Mouse (Mus musculus): Measurements from ENCODE around the gene Gm10382. TPM values are rescaled to one million over a fixed set of nuclear protein-coding genes. Genes with fewer than 3 reads are reported as not detected.

Gene Gm10382
- 1 to 10 TPM in 1 of 2 experiments, under 1 TPM in 1; 0.68 to 1.1 TPM for polyA plus RNA-seq (2017; shearing (Covaris generic))

- peak; percentile 57 for ATAC-seq
These were observed at the start of gene Gm10382 for GRCm38 (mm10) chr5:125389131-125389578. TSS of gene Gm10382 (plus strand) at chr5:125389322.

GRCm38 (mm10) chr5:125339851-125340531 lies 49.1 kb upstream of the Gm10382 start:
- no peak for ATAC-seq

DNA sequence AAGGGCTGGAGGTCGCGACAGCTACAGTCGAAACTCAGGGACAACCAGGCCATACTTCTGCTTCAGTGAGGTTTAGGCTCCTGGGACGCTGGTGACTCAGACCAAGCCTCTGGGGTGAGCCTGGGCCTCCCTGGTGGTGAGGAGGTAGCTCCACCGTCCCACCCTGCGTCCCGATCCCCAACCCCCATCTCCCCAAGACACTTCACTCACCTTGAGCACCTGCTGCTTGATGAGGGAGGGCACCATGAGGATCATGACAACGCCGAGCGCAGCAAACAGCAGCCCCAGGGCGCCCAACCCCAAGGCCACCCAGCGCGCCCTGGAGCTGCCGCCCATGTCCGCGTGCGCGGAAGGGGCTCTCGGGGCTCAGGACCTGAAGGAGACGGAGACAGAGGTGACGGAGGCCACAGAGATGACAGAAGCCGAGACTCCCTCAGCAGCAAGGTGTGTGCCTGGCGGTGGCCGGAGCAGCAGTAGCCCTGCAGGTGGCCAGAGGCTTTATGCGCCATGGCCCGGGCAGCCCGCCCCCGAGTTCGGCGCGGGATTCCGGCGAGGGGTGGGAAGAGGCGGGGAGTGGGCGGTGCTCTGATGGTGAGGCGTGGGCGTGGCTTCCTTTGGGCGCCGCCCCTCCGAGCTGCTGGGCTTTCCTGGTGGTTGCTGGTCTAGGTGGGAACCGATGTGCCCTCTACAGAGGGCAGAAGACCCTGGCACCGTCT lies 48.4 kb upstream of the Gm10382 start, which contains the start of gene Scarb1:
Gene Scarb1 (minus strand): TSS at position 548 of the 716 bp plus-strand sequence.
- peak; percentile 70 for ATAC-seq

GRCm38 (mm10) chr5:125341459-125342090 lies 47.5 kb upstream of the Gm10382 start:
- no peak for ATAC-seq

- no peak for ATAC-seq
These were observed 44.8 kb upstream of the Gm10382 start for GRCm38 (mm10) chr5:125344296-125344695.

DNA sequence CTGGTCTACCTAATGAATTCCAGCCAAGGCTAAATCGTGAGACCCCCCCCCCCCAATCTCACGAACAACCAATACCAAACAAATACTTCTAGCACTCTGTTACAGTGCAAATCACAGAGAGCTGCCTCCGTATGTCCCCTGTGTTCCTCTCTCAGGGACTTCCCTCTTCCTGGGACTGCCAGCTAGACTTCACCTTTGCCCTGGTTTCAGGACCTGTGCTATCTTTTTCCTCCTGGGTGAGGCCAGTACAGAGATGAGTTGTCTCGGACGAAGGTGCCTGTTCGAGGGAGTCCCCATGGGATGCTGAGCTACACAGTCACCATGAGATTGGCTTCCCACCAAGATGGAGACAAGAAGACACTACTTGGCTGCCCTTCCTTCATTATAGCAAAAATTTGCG lies 41.1 kb upstream of the Gm10382 start:
- ATAC-seq = no peak

- ATAC-seq = no peak
These were observed 40.6 kb upstream of the Gm10382 start for GRCm38 (mm10) chr5:125348487-125348886.

- no peak for ATAC-seq
These were observed 39.7 kb upstream of the Gm10382 start for GRCm38 (mm10) chr5:125349391-125349790.

GRCm38 (mm10) chr5:125351057-125351456 lies 38.1 kb upstream of the Gm10382 start:
- ATAC-seq = no peak

GRCm38 (mm10) chr5:125351939-125352338 lies 37.2 kb upstream of the Gm10382 start:
- no peak for ATAC-seq

- ATAC-seq = no peak
These were observed 36.3 kb upstream of the Gm10382 start for GRCm38 (mm10) chr5:125352781-125353294.

- no peak for ATAC-seq
These were observed 34.1 kb upstream of the Gm10382 start for GRCm38 (mm10) chr5:125354885-125355492.

GRCm38 (mm10) chr5:125355650-125356049 lies 33.5 kb upstream of the Gm10382 start:
- ATAC-seq = no peak

- ATAC-seq = no peak
These were observed 31.4 kb upstream of the Gm10382 start for GRCm38 (mm10) chr5:125357543-125358269.

DNA sequence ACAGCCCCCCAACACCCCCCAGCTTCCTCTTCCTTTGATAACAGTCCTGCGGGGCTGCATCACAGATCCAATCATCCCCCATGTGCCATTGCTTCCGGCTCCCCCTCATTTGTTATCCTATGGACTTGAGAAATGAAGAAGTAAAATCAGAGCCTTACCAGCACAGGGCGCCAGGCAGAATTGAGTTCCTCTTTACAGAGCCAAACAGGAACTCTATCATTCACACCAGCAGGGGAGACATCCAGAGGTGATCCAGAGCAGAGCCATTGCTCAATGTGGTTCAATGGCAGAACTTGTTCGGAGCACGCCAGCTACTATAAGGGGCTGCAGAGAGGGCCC lies 30.9 kb upstream of the Gm10382 start:
- no peak for ATAC-seq

GRCm38 (mm10) chr5:125360566-125360965 lies 28.6 kb upstream of the Gm10382 start:
- ATAC-seq = no peak

GRCm38 (mm10) chr5:125360981-125361510 lies 28.1 kb upstream of the Gm10382 start:
- no peak for ATAC-seq

DNA sequence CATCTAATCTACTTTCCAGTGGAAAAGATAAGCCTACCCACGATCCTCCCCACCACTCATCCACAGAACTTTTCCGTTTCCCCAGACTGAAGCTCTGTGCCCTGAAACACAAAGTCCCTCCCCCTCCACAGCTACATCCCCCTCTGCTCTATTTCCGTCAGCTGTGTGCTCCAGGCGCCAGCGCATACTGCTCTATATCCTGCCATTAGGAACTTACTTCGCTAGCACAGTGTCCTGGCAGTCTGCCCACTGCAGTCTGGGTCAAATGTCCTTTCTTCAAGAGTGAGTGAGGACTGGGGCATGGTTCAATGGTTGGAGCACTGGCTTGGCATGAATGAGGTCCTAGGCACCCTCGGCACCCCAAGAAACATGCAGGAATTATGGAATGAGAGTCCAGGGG lies 25.2 kb upstream of the Gm10382 start:
- ATAC-seq = no peak

GRCm38 (mm10) chr5:125364851-125365429 lies 24.2 kb upstream of the Gm10382 start:
- no peak for ATAC-seq

GRCm38 (mm10) chr5:125368156-125368555 lies 21.0 kb upstream of the Gm10382 start:
- no peak for ATAC-seq

- ATAC-seq = no peak
These were observed 20.6 kb upstream of the Gm10382 start for GRCm38 (mm10) chr5:125368568-125368967.

All from activated CD4-positive, CD25-positive, alpha-beta regulatory T cell, adult 4 months (primary cell).